Mouse (Mus musculus): Measurements from ENCODE around the gene Anp32b. TPM values are rescaled to one million over a fixed set of nuclear protein-coding genes. Genes with fewer than 3 reads are reported as not detected.

The Anp32b gene
- polyA plus RNA-seq, 1 experiment from 2014 or later, result 97.1 TPM

DNA sequence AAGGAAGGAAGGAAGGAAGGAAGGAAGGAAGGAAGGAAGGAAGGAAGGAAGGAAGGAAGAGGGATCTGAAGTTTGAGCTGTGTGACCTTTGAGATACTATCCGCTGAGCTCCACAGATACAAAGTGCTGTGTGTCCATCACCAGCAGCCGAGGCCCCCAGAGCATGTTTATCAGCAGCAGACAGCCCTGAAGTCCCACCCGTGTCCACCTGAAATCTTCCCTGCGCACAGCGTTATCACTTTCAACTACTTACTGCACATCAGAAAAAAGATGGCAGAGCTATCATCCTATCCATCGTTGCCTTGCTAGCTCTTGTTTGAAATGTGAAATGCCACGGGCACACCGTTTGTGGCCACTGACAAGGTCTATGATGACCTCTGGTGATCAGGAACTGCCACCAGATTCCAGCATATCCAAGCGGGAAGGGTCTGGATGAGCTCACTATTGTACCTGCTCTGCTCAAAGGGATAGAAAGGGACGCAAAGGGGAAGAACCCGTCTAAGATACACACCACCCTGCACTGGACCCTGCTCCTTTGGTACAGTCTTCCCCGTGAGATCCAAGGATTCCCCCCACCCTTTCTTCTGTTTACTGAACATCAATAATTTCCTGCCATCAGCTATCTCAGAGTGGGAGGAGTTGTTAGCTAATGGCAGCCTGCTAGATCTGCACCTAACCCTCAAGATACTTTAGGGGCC lies 18.2 kb upstream of the Anp32b start:
- no peak overlapping the region for H3K9ac ChIP-seq (ENCODE audit: low read length)
- DNase-seq (ENCODE audit: low spot score), result no peak
- no peaks in the 10 kb centered on the region for H3K4me1 ChIP-seq (replicated peaks; ENCODE audit: control insufficient read depth, insufficient read depth)
- H3K9me3 ChIP-seq (ENCODE audit: control insufficient read depth, low read length), result no peaks in the 10 kb centered on the region
- WGBS, result 67% methylated on average over 12 of the region's 12 CpGs
- H3K4me3 ChIP-seq (ENCODE audit: low read depth, low read length), result no peak overlapping the region
- no peak overlapping the region for H3K4me2 ChIP-seq (replicated peaks; ENCODE audit: low read depth)
- no peaks in the 10 kb centered on the region for H3K36me3 ChIP-seq (ENCODE audit: control insufficient read depth, insufficient read depth, low read length)
- TF ChIP-seq CTCF (IDR thresholded peaks at IDR 0.05; ENCODE audit: low read depth) (no peak), EP300 (optimal IDR thresholded peaks at IDR 0.05) (no peak)
- ATAC-seq (ENCODE audit: low FRiP score, low TSS enrichment), result no peak
- H3K27me3 ChIP-seq (ENCODE audit: control insufficient read depth, insufficient read depth, low read length), result no peaks in the 10 kb centered on the region
- H3K27ac ChIP-seq (replicated peaks), result no peak overlapping the region

DNA sequence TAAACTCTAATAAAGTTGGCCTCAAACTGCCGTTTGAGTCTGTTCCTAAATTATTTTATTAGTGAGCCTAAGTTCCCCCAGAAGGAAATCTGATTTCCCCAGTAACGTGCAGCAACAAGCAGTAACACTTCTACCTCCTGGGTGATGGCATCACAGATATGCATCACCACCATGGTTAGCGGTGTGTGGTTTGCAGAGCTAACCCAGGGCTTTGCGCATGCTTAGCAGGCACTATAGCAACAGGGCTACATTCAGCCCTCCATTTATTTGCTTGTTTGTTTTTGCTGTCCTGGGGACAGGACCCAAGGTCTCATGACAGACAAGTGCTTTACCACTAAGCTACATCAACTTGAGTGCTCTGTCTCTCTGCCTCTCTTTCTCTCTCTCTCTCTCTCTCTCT lies 8.2 kb upstream of the Anp32b start:
- ATAC-seq (ENCODE audit: low FRiP score, low TSS enrichment) (no peak), DNase-seq (ENCODE audit: low spot score) (no peak)
- 70% methylated on average over 4 of the region's 4 CpGs for WGBS
- Histone ChIP-seq H3K27me3 (ENCODE audit: control insufficient read depth, insufficient read depth, low read length) (no peaks in the 10 kb centered on the region), H3K27ac (replicated peaks) (no peak overlapping the region), H3K4me1 (replicated peaks; ENCODE audit: control insufficient read depth, insufficient read depth) (no peaks in the 10 kb centered on the region), H3K9me3 (ENCODE audit: control insufficient read depth, low read length) (no peaks in the 10 kb centered on the region), H3K36me3 (ENCODE audit: control insufficient read depth, insufficient read depth, low read length) (no peaks in the 10 kb centered on the region), H3K4me2 (replicated peaks; ENCODE audit: low read depth) (no peak overlapping the region), H3K4me3 (ENCODE audit: low read depth, low read length) (no peak overlapping the region), H3K9ac (ENCODE audit: low read length) (no peak overlapping the region)
- TF ChIP-seq EP300 (optimal IDR thresholded peaks at IDR 0.05), result no peak

DNA sequence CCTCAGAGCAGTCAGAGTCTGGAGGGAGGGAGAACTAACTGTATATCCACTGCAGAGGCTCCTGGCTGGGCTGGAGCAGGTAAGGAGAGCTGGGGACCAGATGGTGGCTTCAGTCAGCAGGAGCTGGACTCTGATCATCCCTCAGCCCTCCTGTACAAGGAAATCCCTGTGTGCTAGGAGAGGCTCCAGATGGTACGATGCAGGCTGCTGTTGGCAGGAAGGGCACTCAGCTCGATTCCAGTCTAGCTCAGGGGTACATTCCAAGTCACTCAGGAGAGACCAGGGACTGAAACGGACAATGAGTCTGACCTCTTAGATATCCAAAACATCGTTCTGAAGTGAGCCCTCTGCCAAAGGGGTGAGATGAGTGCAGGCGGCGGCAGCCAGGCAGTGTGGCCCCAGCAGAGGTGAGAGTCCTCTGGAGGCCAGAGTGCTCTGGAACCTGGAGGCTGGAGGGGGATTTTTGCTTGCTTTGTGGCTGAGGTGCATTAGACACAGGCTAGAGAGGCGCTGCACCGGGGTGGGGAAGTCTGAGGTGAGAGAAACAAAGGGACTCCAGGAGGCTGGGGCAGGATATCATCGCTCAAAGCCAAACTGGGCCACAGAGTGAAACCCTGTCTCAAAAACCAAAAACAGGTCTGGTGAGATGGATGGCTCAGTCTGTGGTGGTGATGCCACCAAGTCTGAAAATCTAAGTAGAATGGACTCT lies 5.3 kb upstream of the Anp32b start:
- no peak for DNase-seq (ENCODE audit: low spot score)
- WGBS, result 41% methylated on average over 9 of the region's 9 CpGs
- Histone ChIP-seq H3K27ac (replicated peaks) (no peak overlapping the region), H3K9me3 (ENCODE audit: control insufficient read depth, low read length) (no peaks in the 10 kb centered on the region), H3K36me3 (ENCODE audit: control insufficient read depth, insufficient read depth, low read length) (no peaks in the 10 kb centered on the region), H3K27me3 (ENCODE audit: control insufficient read depth, insufficient read depth, low read length) (no peaks in the 10 kb centered on the region), H3K4me2 (replicated peaks; ENCODE audit: low read depth) (no peak overlapping the region), H3K4me3 (ENCODE audit: low read depth, low read length) (no peak overlapping the region), H3K4me1 (replicated peaks; ENCODE audit: control insufficient read depth, insufficient read depth) (no peaks in the 10 kb centered on the region), H3K9ac (ENCODE audit: low read length) (no peak overlapping the region; the same call in 1 of the 2 replicates)
- no peak for ATAC-seq (ENCODE audit: low FRiP score, low TSS enrichment)
- TF ChIP-seq EP300 (optimal IDR thresholded peaks at IDR 0.05) (no peak), CTCF (IDR thresholded peaks at IDR 0.05; ENCODE audit: low read depth) (no peak)

DNA sequence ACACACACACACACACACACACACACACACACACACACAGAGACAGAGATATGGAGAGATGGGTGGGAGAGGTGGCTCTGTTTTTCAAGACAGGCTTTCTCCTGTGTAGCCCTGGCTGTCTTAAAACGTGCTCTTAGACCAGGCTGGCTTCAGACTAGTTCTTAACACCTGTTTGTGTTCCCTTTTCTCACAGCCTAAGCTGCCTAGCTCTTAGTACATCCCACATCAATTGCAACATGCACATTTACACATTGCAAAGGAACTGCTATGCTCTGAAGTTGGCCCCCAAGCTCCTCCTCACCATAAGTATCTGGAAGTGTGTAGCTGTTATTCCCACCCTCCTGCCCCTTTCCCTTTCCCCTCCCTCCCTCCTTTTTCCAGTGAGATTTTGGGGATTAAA lies 3.2 kb upstream of the Anp32b start:
- WGBS, result 50% methylated on average over 1 of the region's 1 CpGs
- TF ChIP-seq EP300 (optimal IDR thresholded peaks at IDR 0.05) (no peak), CTCF (IDR thresholded peaks at IDR 0.05; ENCODE audit: low read depth) (no peak)
- Histone ChIP-seq H3K9me3 (ENCODE audit: control insufficient read depth, low read length) (no peaks in the 10 kb centered on the region), H3K4me3 (ENCODE audit: low read depth, low read length) (no peak overlapping the region), H3K4me1 (replicated peaks; ENCODE audit: control insufficient read depth, insufficient read depth) (no peaks in the 10 kb centered on the region), H3K27me3 (ENCODE audit: control insufficient read depth, insufficient read depth, low read length) (no peaks in the 10 kb centered on the region), H3K9ac (ENCODE audit: low read length) (no peak overlapping the region), H3K36me3 (ENCODE audit: control insufficient read depth, insufficient read depth, low read length) (no peaks in the 10 kb centered on the region), H3K4me2 (replicated peaks; ENCODE audit: low read depth) (no peak overlapping the region), H3K27ac (replicated peaks) (no peak overlapping the region)
- ATAC-seq (ENCODE audit: low FRiP score, low TSS enrichment), result no peak
- DNase-seq (ENCODE audit: low spot score), result no peak

DNA sequence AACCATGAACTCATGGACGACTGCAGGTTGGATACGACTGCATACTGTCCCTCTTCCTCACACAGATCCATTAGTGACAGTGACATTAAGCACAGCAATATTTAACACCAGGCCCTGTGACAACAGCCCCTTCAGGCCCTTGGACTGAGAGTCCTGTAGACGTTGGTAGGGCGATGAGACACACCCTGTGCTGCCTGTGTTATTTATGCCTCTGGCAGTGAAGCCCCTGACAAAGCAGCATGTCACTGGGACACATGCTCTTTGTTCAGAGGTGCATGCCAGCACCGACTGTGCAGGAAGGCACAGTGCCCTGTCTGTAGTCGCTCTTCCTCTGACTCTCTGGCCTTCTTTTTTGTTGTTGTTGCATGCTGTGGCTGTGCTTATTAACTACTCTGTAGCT lies 1.8 kb upstream of the Anp32b start:
- WGBS, result 49% methylated on average over 6 of the region's 6 CpGs

DNA sequence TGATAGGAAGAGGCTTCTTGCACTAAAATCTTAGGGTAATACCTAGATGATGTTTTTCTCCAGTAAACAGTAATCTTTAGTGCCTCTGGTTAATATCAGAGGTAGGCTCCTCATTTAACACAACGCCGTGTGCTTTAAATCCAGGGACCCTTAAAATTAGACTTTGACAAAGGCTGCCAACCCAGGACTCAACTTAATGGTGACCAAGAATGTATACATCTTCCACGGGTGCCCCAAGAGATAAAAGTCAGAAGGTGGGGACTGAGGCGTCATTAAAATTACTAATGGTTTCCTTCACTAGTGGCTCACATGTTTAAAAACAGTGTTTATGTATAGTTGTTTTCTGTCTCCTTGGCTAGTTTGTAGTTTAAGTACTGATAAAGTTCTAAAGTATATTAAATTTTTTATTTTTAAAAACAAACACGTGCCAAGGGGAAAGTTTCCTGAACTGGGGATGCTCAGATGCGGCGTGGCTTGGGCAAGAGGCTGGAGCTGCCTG lies 633 bp upstream of the Anp32b start:
- TF ChIP-seq EP300 (optimal IDR thresholded peaks at IDR 0.05) (no peak), CTCF (IDR thresholded peaks at IDR 0.05; ENCODE audit: low read depth) (no peak)
- 31% methylated on average over 7 of the region's 7 CpGs for whole genome bisulfite sequencing
- DNase-seq (ENCODE audit: low spot score) (no peak), ATAC-seq (ENCODE audit: low FRiP score, low TSS enrichment) (no peak)
- Histone ChIP-seq H3K27me3 (ENCODE audit: control insufficient read depth, insufficient read depth, low read length) (no peaks in the 10 kb centered on the region), H3K36me3 (ENCODE audit: control insufficient read depth, insufficient read depth, low read length) (no peaks in the 10 kb centered on the region), H3K9ac (ENCODE audit: low read length) (peak overlapping the region; percentile 71), H3K9me3 (ENCODE audit: control insufficient read depth, low read length) (no peaks in the 10 kb centered on the region), H3K27ac (replicated peaks) (peak overlapping the region; percentile 99), H3K4me1 (replicated peaks; ENCODE audit: control insufficient read depth, insufficient read depth) (peaks cover 5% of the 10 kb centered on the region), H3K4me3 (ENCODE audit: low read depth, low read length) (peak overlapping the region; percentile 91), H3K4me2 (replicated peaks; ENCODE audit: low read depth) (peak overlapping the region; percentile 77)

More for the DNA sequence above, 1.8 kb upstream of the Anp32b start:
- Histone ChIP-seq H3K36me3 (ENCODE audit: control insufficient read depth, insufficient read depth, low read length) (no peaks in the 10 kb centered on the region), H3K27ac (replicated peaks) (no peak overlapping the region), H3K27me3 (ENCODE audit: control insufficient read depth, insufficient read depth, low read length) (no peaks in the 10 kb centered on the region), H3K9ac (ENCODE audit: low read length) (no peak overlapping the region), H3K9me3 (ENCODE audit: control insufficient read depth, low read length) (no peaks in the 10 kb centered on the region), H3K4me1 (replicated peaks; ENCODE audit: control insufficient read depth, insufficient read depth) (peaks cover 5% of the 10 kb centered on the region), H3K4me2 (replicated peaks; ENCODE audit: low read depth) (no peak overlapping the region), H3K4me3 (ENCODE audit: low read depth, low read length) (no peak overlapping the region)
- DNase-seq (ENCODE audit: low spot score), result no peak
- TF ChIP-seq CTCF (IDR thresholded peaks at IDR 0.05; ENCODE audit: low read depth) (no peak), EP300 (optimal IDR thresholded peaks at IDR 0.05) (no peak)
- no peak for ATAC-seq (ENCODE audit: low FRiP score, low TSS enrichment)

Measured in stomach, postnatal 0 days (tissue).